Mouse (Mus musculus): Measurements from ENCODE around the gene Psg25. TPM values are rescaled to one million over a fixed set of nuclear protein-coding genes. Genes with fewer than 3 reads are reported as not detected.
"Not testable (repeated sequence)": the region's sequence is repeated elsewhere in the genome, so short reads cannot be mapped to it uniquely, and the experiment has no call there.

The Psg25 gene
- total RNA-seq (2021), result not detected
- long read RNA-seq, experiment 1, result 0 reads
- long read RNA-seq, experiment 2, result 0 reads

- no peak for DNase-seq (ENCODE audit: low spot score in 2 of 2)
Observed at GRCm38 (mm10) chr7:18532169-18532568, at the start of gene Psg25. TSS of gene Psg25 (minus strand) at chr7:18532269.

GRCm38 (mm10) chr7:18567205-18567604 is 35.1 kb upstream of the Psg25 start, which contains the start of gene Psg27:
TSS of gene Psg27 (minus strand) at chr7:18567305.
- no peak for DNase-seq (ENCODE audit: low spot score in 2 of 2)

- DNase-seq (ENCODE audit: low spot score in 2 of 2), result no peak
Observed at GRCm38 (mm10) chr7:18559850-18560249, 27.8 kb upstream of the Psg25 start.

DNA sequence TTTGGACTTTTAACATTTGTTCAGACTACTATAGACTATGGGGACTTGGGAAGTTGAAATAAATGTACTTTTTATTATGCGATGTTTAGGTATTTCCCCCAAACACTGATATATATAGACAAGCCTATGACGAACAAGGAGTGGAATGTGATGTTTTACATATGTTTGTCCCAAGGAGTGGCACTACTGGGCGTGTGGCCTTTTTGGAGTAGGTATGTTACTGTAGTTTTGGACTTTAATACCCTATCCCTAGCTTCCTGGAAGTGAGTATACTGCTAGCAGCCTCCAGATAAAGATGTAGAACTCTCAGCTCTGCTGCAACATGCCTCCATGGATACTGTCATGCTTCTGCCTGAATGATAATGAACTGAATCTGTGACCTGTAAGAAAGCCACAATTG is 23.7 kb upstream of the Psg25 start:
- not testable (repeated sequence) for DNase-seq (ENCODE audit: low spot score in 2 of 2)

DNA sequence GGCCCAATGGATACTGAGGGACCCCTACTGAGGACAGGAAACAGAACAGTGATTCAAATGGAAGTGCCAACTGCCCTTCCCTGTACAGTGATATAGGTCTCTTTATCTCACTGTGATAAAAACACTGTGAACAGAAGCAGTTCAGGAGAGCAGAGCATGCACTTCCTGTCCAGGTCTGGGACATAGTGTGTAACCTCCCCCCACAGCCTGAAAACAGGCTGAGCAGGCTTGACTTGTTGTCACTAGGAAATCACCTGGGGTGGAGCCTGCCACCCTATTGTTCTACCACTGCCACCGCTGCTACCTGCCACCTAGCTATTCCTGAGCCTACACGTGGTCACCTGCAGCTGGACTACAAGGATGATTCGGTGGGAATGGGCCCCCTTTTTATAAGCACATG is 1.4 kb upstream of the Psg25 start:
- no peak for DNase-seq (ENCODE audit: low spot score in 2 of 2)

GRCm38 (mm10) chr7:18524668-18525067 is 7.4 kb downstream of the Psg25 start:
- no peak for DNase-seq (ENCODE audit: low spot score in 2 of 2)

GRCm38 (mm10) chr7:18512848-18513247 is 19.2 kb downstream of the Psg25 start:
- not testable (repeated sequence) for DNase-seq (ENCODE audit: low spot score in 2 of 2)

DNA sequence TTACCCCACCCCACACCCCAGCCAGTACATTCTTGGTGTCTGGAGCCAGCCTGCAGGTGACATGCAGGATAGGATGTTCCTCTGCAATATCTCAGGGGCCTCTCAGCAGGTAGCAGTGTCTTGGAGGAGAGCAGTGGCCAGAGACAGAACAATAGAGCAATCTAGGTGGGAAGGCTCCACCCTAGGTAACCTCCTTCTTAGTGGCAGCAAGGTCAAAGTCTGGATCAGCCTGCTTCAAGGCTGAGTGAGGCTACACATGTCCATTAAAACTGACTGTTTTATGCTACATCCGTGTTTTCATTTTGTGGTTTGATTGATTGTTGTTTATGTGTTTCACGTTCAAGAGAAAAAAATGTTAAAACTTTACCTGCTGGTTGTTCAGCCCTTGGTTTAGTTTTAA is 19.7 kb downstream of the Psg25 start:
- not testable (repeated sequence) for DNase-seq (ENCODE audit: low spot score in 2 of 2)

- DNase-seq (ENCODE audit: low spot score in 2 of 2), result peak; percentile 2 to 3
Observed at GRCm38 (mm10) chr7:18511479-18511878, 20.6 kb downstream of the Psg25 start.

DNA sequence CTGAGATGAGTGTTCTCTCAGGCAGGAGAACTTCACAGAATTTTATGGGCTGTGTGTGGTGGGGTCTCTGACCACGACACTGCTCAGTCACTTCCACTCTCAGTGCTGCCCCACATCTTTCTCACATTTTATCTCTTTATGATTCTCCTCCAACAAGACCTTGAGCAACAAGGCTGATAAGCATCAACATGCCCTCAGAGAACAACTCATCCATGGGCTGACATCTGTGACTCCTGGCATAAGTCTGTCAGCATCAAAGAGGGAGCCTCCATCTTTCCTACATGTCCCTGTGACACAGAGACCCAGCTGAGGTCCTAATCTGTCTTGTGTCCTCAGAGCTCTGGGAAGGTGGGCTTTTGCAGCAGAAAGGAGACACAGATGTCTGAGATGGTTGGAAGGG is 48.0 kb downstream of the Psg25 start, which contains the start of gene Psg26:
TSS of gene Psg26 (minus strand) at position 101 of the 400 bp plus-strand sequence.
- DNase-seq (ENCODE audit: low spot score in 2 of 2), result no peak

Other genes with a start within 250 kb of the Psg25 start
- not detected for gene Psg18, start 177.3 kb downstream of the Psg25 start, total RNA-seq (2021)
- gene Psg28, start 100.2 kb downstream of the Psg25 start, total RNA-seq (2021), result not detected
- not detected for gene Psg26, start 48.1 kb downstream of the Psg25 start, total RNA-seq (2021)
- not detected for gene Psg27, start 35.0 kb upstream of the Psg25 start, total RNA-seq (2021)
- not detected for gene Psg23, start 84.2 kb upstream of the Psg25 start, total RNA-seq (2021)
- not detected for gene Psg21, start 124.5 kb upstream of the Psg25 start, total RNA-seq (2021)
- not detected for gene Psg20, start 153.9 kb upstream of the Psg25 start, total RNA-seq (2021)
- gene Psg22, start 185.8 kb upstream of the Psg25 start, total RNA-seq (2021), result not detected